In genomic region chr6:147738621-147739325, GRCm38 (mm10) we compare ENCODE assay signal across 23 mouse cellular contexts.
DNase-seq lines count a peak whose midpoint lies in the region; ATAC-seq lines count a peak whose summit lies in the region.
"Had no signal": no experiment of that assay in that cellular context is flagged by ENCODE, and none has a peak within 500 bp of the region (broad histone marks: within the 10 kb centered on the region; RNA-seq: fewer than 3 reads in every experiment).

No protein-coding gene starts in this region.

- H3K27ac ChIP-seq in kidney, embryonic 14.5 days (ENCODE audit: low read depth, low read length), result no peak overlapping the region
- H3K27ac ChIP-seq: hindbrain, embryonic 13.5 days; left cerebral cortex, adult 2 months; liver, embryonic 14.5 days; neural tube, embryonic 12.5 days had no signal

- no peaks in the 10 kb centered on the region for H3K4me1 ChIP-seq in kidney, embryonic 14.5 days (ENCODE audit: control insufficient read depth, insufficient read depth, low read length)
- H3K4me1 ChIP-seq: hindbrain, embryonic 13.5 days; neural tube, embryonic 12.5 days had no signal

- H3K36me3 ChIP-seq in kidney, embryonic 14.5 days (ENCODE audit: control insufficient read depth, insufficient read depth, low read length), result no peaks in the 10 kb centered on the region
- H3K36me3 ChIP-seq: heart, embryonic 12.5 days; hindbrain, embryonic 13.5 days; neural tube, embryonic 12.5 days had no signal

- H3K27me3 ChIP-seq in kidney, embryonic 14.5 days (ENCODE audit: control insufficient read depth, insufficient read depth, low read length), result no peaks in the 10 kb centered on the region
- H3K27me3 ChIP-seq: heart, embryonic 12.5 days; hindbrain, embryonic 13.5 days; neural tube, embryonic 12.5 days had no signal

- no peaks in the 10 kb centered on the region for H3K9me3 ChIP-seq in kidney, embryonic 14.5 days (ENCODE audit: control insufficient read depth, low read length)
- H3K9me3 ChIP-seq: heart, embryonic 12.5 days; hindbrain, embryonic 13.5 days; neural tube, embryonic 12.5 days had no signal

- no peak for ATAC-seq in kidney, embryonic 14.5 days (ENCODE audit: low FRiP score, low TSS enrichment)
- ATAC-seq: forebrain, embryonic 16.5 days; inflammation-experienced regulatory T-cells, adult 6 months had no signal

- DNase-seq in cerebellum, postnatal 14 days, result peak; percentile 30 to 36
- DNase-seq in cerebellum, postnatal 4 days (ENCODE audit: low spot score in 2 of 2), result no peak
- peak; percentile 40 to 42 for DNase-seq in kidney, postnatal 25 days
- DNase-seq in 3T3-L1 (ENCODE audit: low read depth, low spot score), result peak; percentile 42
- DNase-seq in adrenal gland, adult 2 months, result peak; percentile 80
- DNase-seq in lung, postnatal 10 days, result no peak
- no peak for DNase-seq in spleen, adult 18-20 months
- DNase-seq: B cell, adult 2 months; cerebellum, adult 9-11 months; embryo, embryonic 11 days; gastrocnemius, postnatal 36 days; heart, postnatal 14 days; layer of hippocampus, adult 9-11 months; thymus, adult 2 months had no signal

- H3K9ac ChIP-seq in kidney, embryonic 14.5 days (ENCODE audit: low read depth, low read length), result no peak overlapping the region
- H3K9ac ChIP-seq: heart, embryonic 12.5 days; hindbrain, embryonic 13.5 days; liver, embryonic 14.5 days; neural tube, embryonic 12.5 days had no signal

- no peak overlapping the region for H3K4me2 ChIP-seq in kidney, embryonic 14.5 days (replicated peaks; ENCODE audit: low read depth, low read length)
- H3K4me2 ChIP-seq: heart, embryonic 12.5 days; hindbrain, embryonic 13.5 days; midbrain, embryonic 11.5 days; neural tube, embryonic 12.5 days had no signal

- WGBS in kidney, embryonic 14.5 days, result 90% methylated on average over 5 of the region's 5 CpGs

- H3K4me3 ChIP-seq in kidney, embryonic 14.5 days (ENCODE audit: low read length), result no peak overlapping the region
- H3K4me3 ChIP-seq: heart, embryonic 12.5 days; hindbrain, embryonic 13.5 days; left cerebral cortex, adult 2 months; neural tube, embryonic 12.5 days had no signal

Comparison
In these comparisons a context has a peak if more than half of its experiments do, and no peak if none do; other contexts are left out.
1. DNase-seq: peak in cerebellum, postnatal 14 days (2 of 2), kidney, postnatal 25 days (2 of 2), 3T3-L1 (single experiment) and adrenal gland, adult 2 months (single experiment); none in cerebellum, postnatal 4 days (0 of 2), lung, postnatal 10 days (single experiment) and spleen, adult 18-20 months (0 of 2).